Mouse (Mus musculus) common myeloid progenitor, adult 5-6 weeks (primary cell): ENCODE results near the gene Polr1e. TPM values are rescaled to one million over a fixed set of nuclear protein-coding genes. Genes with fewer than 3 reads are reported as not detected.

Experiments
- total RNA-seq: library from RNA; stranded (forward); fragments of 200-1000, 187-1606 nt; gene quantifications from 2 replicates; pipeline ENCODE4 v1.2.3, GENCODE M21; 2017

Gene Polr1e
- total RNA-seq, 1 experiment from 2014 or later: 66.8 TPM

Other genes starting within 250 kb of the Polr1e start
- gene Grhpr, start 37.2 kb upstream of the Polr1e start, total RNA-seq: 8.6 and 10.8 TPM in 2 replicates
- gene Zbtb5, start 6.2 kb upstream of the Polr1e start, total RNA-seq: 11.5 and 16.9 TPM in 2 replicates
- 4.2 and 6.9 TPM in 2 replicates for gene Fbxo10, start 66.0 kb downstream of the Polr1e start, total RNA-seq
- gene Tomm5, start 89.5 kb downstream of the Polr1e start, total RNA-seq: 228 and 259 TPM in 2 replicates
- not detected in 2 replicates for gene Frmpd1, start 166.3 kb downstream of the Polr1e start, total RNA-seq